Mouse (Mus musculus) c-Kit-positive CD71-positive TER-119-positive erythroid progenitor cells, embryonic 14.5 days (primary cell): ENCODE results near the gene Gm8871.
"Not testable (repeated sequence)": the region's sequence is repeated elsewhere in the genome, so short reads cannot be mapped to it uniquely, and the experiment has no call there.

Source experiments
- DNase-seq: peaks from one replicate; pipeline ENCODE4 v3.0.0-alpha.2; 2013; ENCODE audit warnings: low spot score

Gm8871 gene

GRCm38 (mm10) chr5:10947505-10947904 lies at the start of gene Gm8871, which contains the start of gene Gm8857:
Gene Gm8871 (plus strand): TSS chr5:10947805.
Gene Gm8857 (plus strand): TSS chr5:10947807.
- not testable (repeated sequence) for DNase-seq

GRCm38 (mm10) chr5:10953512-10953911 lies 5.9 kb downstream of the Gm8871 start:
- not testable (repeated sequence) for DNase-seq

- DNase-seq: not testable (repeated sequence)
Observed at GRCm38 (mm10) chr5:10958057-10958456, 10.5 kb downstream of the Gm8871 start.
